Mouse (Mus musculus): ENCODE measurements around the gene Sparc.

DNA sequence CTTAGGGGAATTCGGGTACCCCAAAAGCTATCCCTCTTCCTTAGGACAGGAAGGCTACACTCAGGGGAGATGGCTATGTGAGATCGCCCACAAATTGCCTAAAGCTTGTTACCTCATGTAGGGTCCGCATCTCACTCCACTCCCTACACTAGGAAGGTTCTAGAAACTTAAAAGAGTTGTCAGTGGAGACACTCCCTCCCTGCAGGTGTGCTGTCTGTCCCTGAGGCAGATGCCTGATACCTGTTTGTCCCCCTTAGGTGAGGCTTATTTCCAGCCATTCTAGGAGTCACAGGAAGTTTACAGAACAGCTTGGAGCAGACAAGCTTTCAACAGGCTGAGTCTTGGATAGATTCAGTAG, 4.3 kb downstream of the Sparc start:
- TF ChIP-seq POLR2A (IDR thresholded peaks at IDR 0.05; ENCODE audit: borderline replicate concordance, control insufficient read depth, low read depth, low read length), result no peak
- no peak for TF ChIP-seq CTCF (IDR thresholded peaks at IDR 0.05; ENCODE audit: control insufficient read depth, insufficient read depth, low read length)
